Mouse (Mus musculus): Measurements from ENCODE around the gene Nploc4. TPM values are rescaled to one million over a fixed set of nuclear protein-coding genes. Genes with fewer than 3 reads are reported as not detected.

The Nploc4 gene
- total and polyA plus RNA-seq, 2 experiments from 2014 or later = 28.3 to 65.8 TPM

DNA sequence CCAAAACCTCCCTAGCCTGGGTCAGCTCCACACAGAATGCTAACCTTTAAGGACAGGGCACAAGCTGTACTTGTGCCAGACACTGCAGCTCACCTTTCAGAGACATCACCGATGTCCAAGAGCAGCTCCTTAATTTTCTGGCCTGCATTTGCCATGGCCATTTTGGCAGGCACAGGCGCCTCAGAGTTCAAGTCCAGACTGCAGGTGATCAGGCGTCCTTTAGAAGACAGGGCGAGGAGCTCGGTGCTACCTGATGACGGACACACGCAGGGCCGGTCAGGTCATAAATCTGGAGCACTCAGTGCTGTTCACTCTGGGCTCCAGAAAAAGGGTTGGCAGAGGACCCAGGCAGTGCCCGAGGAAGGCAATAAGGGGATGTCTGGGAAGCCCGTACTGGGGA, 62.2 kb downstream of the Nploc4 start:
- Histone ChIP-seq H3K27me3 (ENCODE audit: insufficient read depth, low read length) (no peaks in the 10 kb centered on the region), H3K4me2 (ENCODE audit: low read depth, low read length) (no peak overlapping the region), H3K4me1 (ENCODE audit: insufficient read depth, low read length) (peaks cover 10% of the 10 kb centered on the region; the same call in 1 of the 2 replicates), H3K9me3 (ENCODE audit: low read length) (no peaks in the 10 kb centered on the region), H3K9ac (replicated peaks; ENCODE audit: low read length) (no peak overlapping the region), H3K4me3 (ENCODE audit: low read length) (no peak overlapping the region), H3K27ac (no peak overlapping the region), H3K36me3 (ENCODE audit: insufficient read depth, low read length) (peaks cover 54% of the 10 kb centered on the region)
- no peak for TF ChIP-seq CTCF (IDR thresholded peaks at IDR 0.05; ENCODE audit: low read depth)
- DNase-seq (ENCODE audit: low spot score) (no peak), ATAC-seq (no peak)
- WGBS = 89% methylated on average over 10 of the region's 10 CpGs

DNA sequence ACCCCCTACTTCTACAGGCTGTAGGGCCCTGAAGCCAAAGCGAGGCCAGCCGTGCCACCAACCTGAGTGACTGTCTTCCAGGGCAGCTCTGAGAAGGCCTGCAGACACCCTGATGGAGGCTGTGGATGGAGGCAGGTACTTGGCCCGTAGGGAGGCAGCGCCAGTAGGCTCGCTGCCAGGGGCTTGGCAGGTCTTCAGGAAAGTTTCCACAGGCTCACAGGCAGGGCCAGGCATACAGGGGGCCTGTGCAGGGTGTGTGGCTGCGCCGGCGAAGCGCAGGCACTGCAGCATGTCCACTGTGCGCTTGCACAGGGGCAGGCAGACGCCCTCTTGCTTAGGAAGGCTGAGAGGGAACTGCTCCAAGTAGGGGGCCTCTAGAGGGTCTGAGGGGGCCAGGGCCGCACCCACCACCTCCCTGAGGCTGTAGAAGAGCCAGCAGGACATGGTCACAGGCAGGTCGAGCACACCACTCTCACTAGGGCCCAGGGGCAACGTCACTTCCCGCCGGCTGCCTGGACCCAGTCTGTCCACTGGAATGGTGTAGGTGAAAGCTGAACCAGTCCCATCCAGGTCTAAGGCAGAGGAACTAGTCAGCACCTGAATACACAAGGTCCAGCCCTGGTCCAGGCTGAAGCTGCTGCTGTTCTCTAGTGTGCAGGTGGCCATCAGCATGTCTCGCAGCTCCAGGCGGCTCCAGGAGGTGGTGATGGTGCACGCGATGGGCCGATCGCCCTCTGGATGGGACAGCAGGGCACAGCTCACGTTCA, 63.5 kb downstream of the Nploc4 start:
- H3K9ac ChIP-seq (replicated peaks; ENCODE audit: low read length) = no peak overlapping the region
- DNase-seq (ENCODE audit: low spot score) (no peak), ATAC-seq (no peak)
- peaks cover 10% of the 10 kb centered on the region; the same call in 1 of the 2 replicates for H3K4me1 ChIP-seq (ENCODE audit: insufficient read depth, low read length)
- no peak for TF ChIP-seq CTCF (IDR thresholded peaks at IDR 0.05; ENCODE audit: low read depth)
- WGBS = 75% methylated on average over 23 of the region's 23 CpGs
- H3K27ac ChIP-seq = no peak overlapping the region
- H3K27me3 ChIP-seq (ENCODE audit: insufficient read depth, low read length) = no peaks in the 10 kb centered on the region
- H3K4me2 ChIP-seq (ENCODE audit: low read depth, low read length) = no peak overlapping the region
- H3K4me3 ChIP-seq (ENCODE audit: low read length) = no peak overlapping the region
- no peaks in the 10 kb centered on the region for H3K9me3 ChIP-seq (ENCODE audit: low read length)
- peaks cover 54% of the 10 kb centered on the region for H3K36me3 ChIP-seq (ENCODE audit: insufficient read depth, low read length)

DNA sequence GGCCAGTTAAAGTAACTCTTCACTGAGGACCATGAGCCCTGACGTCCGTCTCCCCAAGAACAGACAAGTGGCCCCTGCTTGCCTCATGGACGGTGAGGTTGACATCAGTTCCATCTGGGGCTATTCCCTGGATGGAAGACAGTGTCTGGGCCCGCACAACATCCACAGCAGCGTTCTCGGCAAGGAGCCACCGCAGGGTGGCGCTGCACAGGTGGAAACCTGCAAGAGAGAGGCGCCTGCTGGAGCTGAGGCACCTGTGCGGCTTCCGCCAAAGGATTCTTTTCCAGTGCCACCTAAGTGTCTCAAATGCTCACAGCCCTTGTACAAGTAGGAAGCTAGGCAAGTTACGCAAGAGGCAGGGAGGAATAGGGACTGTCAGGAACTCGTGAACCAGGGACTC, 64.5 kb downstream of the Nploc4 start:
- Histone ChIP-seq H3K27me3 (ENCODE audit: insufficient read depth, low read length) (no peaks in the 10 kb centered on the region), H3K4me3 (ENCODE audit: low read length) (no peak overlapping the region), H3K4me1 (ENCODE audit: insufficient read depth, low read length) (peaks cover 7% of the 10 kb centered on the region; the same call in 1 of the 2 replicates), H3K9ac (replicated peaks; ENCODE audit: low read length) (no peak overlapping the region), H3K9me3 (ENCODE audit: low read length) (no peaks in the 10 kb centered on the region), H3K4me2 (ENCODE audit: low read depth, low read length) (no peak overlapping the region), H3K36me3 (ENCODE audit: insufficient read depth, low read length) (peaks cover 57% of the 10 kb centered on the region), H3K27ac (no peak overlapping the region)
- DNase-seq (ENCODE audit: low spot score) = peak; percentile 40
- peak; percentile 59 for TF ChIP-seq CTCF (IDR thresholded peaks at IDR 0.05; ENCODE audit: low read depth)
- ATAC-seq = no peak
- WGBS = 62% methylated on average over 13 of the region's 13 CpGs

DNA sequence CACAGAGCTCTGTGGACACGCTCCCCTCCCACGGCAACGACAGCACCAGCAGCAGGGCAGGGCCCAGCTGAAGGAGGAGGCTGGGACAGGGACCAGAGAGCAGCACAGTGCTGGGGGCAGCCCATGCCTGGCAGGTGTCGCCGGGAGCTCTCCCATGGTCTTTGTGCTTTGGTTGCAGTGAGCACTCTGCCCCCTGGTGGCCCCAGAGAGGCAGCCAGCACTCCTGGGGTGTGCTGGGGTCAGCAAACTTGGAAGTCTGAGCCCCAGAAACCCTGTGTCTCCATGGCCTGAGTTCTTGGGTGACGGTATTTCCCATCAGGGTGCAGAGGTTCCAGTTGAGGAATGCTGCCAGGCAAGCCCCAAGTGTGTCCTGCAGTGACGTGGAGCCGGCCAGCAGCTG, 67.9 kb downstream of the Nploc4 start:
- peak; percentile 65 for DNase-seq (ENCODE audit: low spot score)

DNA sequence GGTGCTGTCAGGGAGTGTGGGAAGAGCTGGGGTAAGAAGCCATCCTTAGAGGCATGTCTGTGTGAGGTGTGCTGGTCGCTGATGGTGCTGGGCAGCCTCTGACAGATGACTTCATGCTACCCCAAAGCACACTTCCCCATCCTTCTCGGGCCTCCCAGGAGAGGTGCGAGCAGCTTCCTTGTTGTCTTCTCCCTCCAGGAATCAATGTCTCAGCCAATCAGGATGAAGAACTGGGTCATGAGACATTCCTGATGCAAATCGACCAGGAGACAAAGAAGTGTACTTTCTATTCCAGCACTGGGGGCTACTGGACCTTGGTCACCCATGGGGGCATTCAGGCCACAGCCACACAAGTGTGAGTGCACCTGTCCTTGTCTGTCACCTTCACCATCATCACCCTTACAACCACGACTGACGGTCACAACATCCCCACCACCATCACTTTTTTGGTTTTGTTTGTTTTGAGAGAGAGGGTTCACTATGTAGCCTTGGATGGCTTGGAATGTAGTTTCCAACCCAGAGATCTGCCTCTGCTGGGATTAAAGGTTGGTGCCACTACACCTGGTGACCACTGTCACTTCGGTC, 71.0 kb downstream of the Nploc4 start:
- Histone ChIP-seq H3K9ac (replicated peaks; ENCODE audit: low read length) (no peak overlapping the region), H3K4me1 (ENCODE audit: insufficient read depth, low read length) (peaks cover 4% of the 10 kb centered on the region; the same call in 1 of the 2 replicates), H3K4me3 (ENCODE audit: low read length) (no peak overlapping the region), H3K36me3 (ENCODE audit: insufficient read depth, low read length) (peaks cover 5% of the 10 kb centered on the region; the same call in 1 of the 2 replicates), H3K9me3 (ENCODE audit: low read length) (no peaks in the 10 kb centered on the region), H3K27me3 (ENCODE audit: insufficient read depth, low read length) (no peaks in the 10 kb centered on the region), H3K27ac (no peak overlapping the region), H3K4me2 (ENCODE audit: low read depth, low read length) (no peak overlapping the region)
- 31% methylated on average over 7 of the region's 7 CpGs for WGBS
- no peak for ATAC-seq
- DNase-seq (ENCODE audit: low spot score) = peak; percentile 38
- TF ChIP-seq CTCF (IDR thresholded peaks at IDR 0.05; ENCODE audit: low read depth) = no peak

More for the DNA sequence above, 67.9 kb downstream of the Nploc4 start:
- TF ChIP-seq CTCF (IDR thresholded peaks at IDR 0.05; ENCODE audit: low read depth) = peak; percentile 82
- peak overlapping the region; percentile 48; the same call in 1 of the 2 replicates for H3K27ac ChIP-seq
- WGBS = 32% methylated on average over 8 of the region's 8 CpGs
- H3K4me1 ChIP-seq (ENCODE audit: insufficient read depth, low read length) = peaks cover 4% of the 10 kb centered on the region
- no peaks in the 10 kb centered on the region for H3K9me3 ChIP-seq (ENCODE audit: low read length)
- H3K4me2 ChIP-seq (ENCODE audit: low read depth, low read length) = no peak overlapping the region
- H3K36me3 ChIP-seq (ENCODE audit: insufficient read depth, low read length) = peaks cover 34% of the 10 kb centered on the region
- no peaks in the 10 kb centered on the region for H3K27me3 ChIP-seq (ENCODE audit: insufficient read depth, low read length)
- no peak overlapping the region for H3K4me3 ChIP-seq (ENCODE audit: low read length)
- peak; percentile 61; the same call in 1 of the 2 replicates for ATAC-seq
- H3K9ac ChIP-seq (replicated peaks; ENCODE audit: low read length) = no peak overlapping the region

DNA sequence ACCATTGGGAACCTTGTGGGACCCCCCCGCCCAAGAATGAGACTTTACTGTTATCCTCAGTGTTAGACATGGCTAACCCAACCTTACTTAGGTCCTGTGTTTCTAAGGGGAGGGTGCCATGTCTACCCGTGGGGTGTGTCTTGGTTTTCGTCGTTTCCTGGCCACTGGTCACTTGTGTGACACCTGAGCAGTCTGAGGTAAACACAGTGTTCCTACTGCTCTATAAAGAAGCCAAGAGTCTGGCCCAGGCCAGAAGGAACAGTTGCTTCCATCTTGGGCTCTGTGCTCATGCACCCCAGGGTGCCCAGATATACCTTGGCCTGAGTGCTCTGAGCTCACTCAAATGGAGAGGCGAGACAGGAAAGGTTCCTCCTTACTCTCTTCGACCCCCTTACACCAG, 74.6 kb downstream of the Nploc4 start:
- no peak for ATAC-seq
- WGBS = 80% methylated on average over 6 of the region's 6 CpGs

DNA sequence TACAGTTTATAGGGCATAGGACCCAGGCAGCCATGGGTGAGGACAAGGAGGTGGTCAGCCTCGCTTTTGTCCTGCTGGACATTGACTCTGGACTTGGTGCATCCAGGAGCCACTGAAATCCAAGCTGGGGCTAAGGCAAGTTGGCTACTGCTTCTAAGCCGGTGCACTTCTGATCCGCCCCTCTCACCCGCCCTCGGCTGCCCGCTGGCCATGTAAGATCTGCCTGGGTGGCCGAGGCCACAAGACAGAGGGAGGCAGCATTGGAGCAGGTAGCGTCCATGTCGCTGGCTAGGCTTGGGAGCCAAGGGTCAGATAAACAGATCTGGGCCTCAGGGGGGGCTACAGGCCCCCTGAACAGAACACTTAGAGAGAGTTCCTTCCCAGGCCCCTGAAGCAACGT, 76.2 kb downstream of the Nploc4 start, which contains the start of gene Fscn2:
TSS of gene Fscn2 (plus strand) at position 240 of the 400 bp plus-strand sequence.
- Histone ChIP-seq H3K9me3 (ENCODE audit: low read length) (no peaks in the 10 kb centered on the region), H3K4me2 (ENCODE audit: low read depth, low read length) (no peak within 1 kb of the TSS), H3K27me3 (ENCODE audit: insufficient read depth, low read length) (no peaks in the 10 kb centered on the region), H3K9ac (replicated peaks; ENCODE audit: low read length) (no peak within 1 kb of the TSS), H3K27ac (no peak within 1 kb of the TSS), H3K4me1 (ENCODE audit: insufficient read depth, low read length) (peaks cover 31% of the 10 kb centered on the region), H3K36me3 (ENCODE audit: insufficient read depth, low read length) (no peaks in the 10 kb centered on the region), H3K4me3 (ENCODE audit: low read length) (no peak within 1 kb of the TSS)
- TF ChIP-seq CTCF (IDR thresholded peaks at IDR 0.05; ENCODE audit: low read depth) = no peak
- DNase-seq (ENCODE audit: low spot score) (no peak), ATAC-seq (no peak)
- 76% methylated on average over 10 of the region's 10 CpGs for WGBS

More for the DNA sequence above, 74.6 kb downstream of the Nploc4 start:
- no peak overlapping the region for H3K9ac ChIP-seq (replicated peaks; ENCODE audit: low read length)
- no peak overlapping the region for H3K27ac ChIP-seq
- no peak overlapping the region for H3K4me3 ChIP-seq (ENCODE audit: low read length)
- no peaks in the 10 kb centered on the region for H3K27me3 ChIP-seq (ENCODE audit: insufficient read depth, low read length)
- TF ChIP-seq CTCF (IDR thresholded peaks at IDR 0.05; ENCODE audit: low read depth) = no peak
- no peak for DNase-seq (ENCODE audit: low spot score)
- no peaks in the 10 kb centered on the region for H3K36me3 ChIP-seq (ENCODE audit: insufficient read depth, low read length)
- H3K9me3 ChIP-seq (ENCODE audit: low read length) = no peaks in the 10 kb centered on the region
- H3K4me1 ChIP-seq (ENCODE audit: insufficient read depth, low read length) = peaks cover 25% of the 10 kb centered on the region
- H3K4me2 ChIP-seq (ENCODE audit: low read depth, low read length) = no peak overlapping the region

All from hindbrain, postnatal 0 days (tissue).